Mouse (Mus musculus) cerebellum, adult 11-12 months (tissue): ENCODE results near the gene Tnni2.
"Not testable (repeated sequence)": the region's sequence is repeated elsewhere in the genome, so short reads cannot be mapped to it uniquely, and the experiment has no call there.

Experiments used
- DNase-seq: peaks from one replicate; pipeline ENCODE4 v3.0.0; 2022

The Tnni2 gene

DNA sequence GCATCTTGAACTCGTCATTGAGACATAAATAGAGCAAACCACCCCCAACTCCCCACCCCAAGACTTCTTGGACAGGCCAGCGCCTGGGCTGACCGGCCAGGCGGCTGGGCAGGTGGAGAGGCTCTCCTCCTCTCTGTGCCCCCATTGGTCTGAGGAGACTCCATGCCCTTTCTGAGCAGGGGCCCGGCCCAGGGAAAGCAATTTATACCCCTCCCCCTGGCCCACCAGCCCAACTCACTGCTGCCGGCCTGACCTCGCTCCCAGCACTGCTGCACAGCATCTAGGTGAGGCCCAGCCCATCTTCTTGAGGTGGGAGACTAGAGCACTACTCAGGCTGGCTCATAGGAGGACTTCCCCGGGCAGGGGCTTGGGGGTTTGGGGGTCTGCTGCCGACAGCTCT lies at the start of gene Tnni2:
Gene Tnni2 (plus strand): TSS at position 224 of the 400 bp plus-strand sequence.
- DNase-seq = no peak

DNA sequence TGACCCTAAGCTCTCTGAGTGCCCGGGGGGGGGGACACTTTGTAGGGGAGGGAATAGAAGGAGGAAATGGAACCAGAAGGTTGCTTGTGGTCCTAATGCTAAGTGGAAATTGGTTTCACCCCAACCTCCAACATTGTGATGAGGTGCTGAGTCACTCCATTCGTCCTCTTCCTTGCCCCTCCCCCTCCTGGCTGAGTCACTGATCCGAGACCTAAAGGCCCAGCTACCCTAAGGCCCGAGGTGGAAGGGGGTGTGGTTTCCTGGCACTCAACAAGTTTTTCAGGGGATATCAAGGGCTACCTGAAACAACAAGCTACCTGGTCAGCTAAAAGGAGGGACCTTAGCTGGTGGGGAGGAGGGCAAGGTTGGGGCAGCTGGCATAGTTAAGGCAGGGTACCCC lies 48.4 kb upstream of the Tnni2 start:
- no peak for DNase-seq

- DNase-seq = no peak
These were observed 47.1 kb upstream of the Tnni2 start for GRCm38 (mm10) chr7:142394261-142395190.

GRCm38 (mm10) chr7:142395472-142395871 lies 46.1 kb upstream of the Tnni2 start:
- DNase-seq = no peak

DNA sequence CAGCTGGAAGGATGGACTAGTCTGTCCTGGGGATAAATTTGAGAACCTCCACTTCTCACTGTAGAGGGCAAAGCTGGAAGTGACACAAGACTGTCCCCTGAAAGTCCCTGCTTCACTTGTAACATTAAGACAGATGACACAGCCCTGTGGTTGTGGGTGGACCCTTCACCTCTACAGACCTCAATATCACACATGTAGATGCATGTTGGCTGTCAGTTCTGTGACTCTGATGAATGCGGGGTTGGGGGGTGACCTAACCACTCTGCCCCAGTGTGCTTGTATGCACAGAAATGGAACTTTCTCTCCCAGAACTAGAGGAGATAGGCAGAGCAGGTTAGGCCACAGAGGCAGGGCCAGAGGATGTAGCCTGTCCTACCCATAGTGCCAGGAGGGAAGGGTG lies 45.0 kb upstream of the Tnni2 start:
- no peak for DNase-seq

GRCm38 (mm10) chr7:142398052-142398451 lies 43.6 kb upstream of the Tnni2 start:
- DNase-seq = no peak

DNA sequence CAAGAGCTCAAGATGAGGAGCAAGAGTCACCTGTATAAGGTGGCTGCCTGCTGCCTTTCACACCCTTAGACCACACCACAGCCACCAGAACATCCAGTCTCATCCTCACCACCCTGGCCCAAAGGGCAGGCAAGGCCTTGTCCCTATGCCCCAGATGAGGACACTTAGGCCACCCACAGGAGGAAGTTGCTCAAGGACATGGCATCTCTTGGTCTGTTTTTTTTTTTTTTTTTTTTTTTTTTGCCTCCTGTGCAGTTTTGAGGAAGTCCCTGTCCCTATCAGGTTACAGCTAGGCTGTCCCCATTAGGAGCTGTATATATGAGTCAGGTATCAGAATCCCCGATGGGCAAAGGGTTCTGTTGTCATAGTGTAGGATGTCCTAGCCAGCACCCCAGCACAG lies 42.4 kb upstream of the Tnni2 start:
- no peak for DNase-seq

DNA sequence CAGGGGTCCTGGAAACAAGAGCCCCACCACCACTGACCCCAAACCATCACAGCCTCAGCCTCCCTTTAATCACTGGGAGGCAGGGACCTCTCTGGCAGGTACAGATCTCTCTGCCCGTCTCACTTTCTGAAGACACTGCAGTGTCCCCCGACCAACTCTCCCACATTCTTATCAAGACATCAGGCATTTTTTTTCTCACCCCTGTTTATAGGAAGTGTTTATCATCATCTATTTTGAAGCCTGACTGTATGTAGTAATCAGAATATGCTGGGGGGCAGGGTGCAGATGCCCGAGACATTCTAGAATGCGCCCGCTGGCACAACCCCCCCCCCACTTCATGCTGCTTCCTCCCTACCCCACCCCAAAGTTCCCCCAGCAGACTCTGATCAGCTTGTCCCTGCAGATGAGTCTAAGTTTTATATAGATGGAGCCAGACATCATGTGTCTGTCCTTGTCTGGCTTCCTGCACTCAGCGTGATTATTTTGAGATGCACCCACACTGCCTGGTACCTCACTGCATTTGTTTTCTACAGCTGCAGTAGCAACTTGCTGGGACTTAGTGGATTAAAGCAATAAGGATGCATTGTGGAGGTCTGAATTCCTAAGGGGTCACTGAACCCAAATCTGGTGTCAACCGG lies 41.4 kb upstream of the Tnni2 start:
- no peak for DNase-seq

DNA sequence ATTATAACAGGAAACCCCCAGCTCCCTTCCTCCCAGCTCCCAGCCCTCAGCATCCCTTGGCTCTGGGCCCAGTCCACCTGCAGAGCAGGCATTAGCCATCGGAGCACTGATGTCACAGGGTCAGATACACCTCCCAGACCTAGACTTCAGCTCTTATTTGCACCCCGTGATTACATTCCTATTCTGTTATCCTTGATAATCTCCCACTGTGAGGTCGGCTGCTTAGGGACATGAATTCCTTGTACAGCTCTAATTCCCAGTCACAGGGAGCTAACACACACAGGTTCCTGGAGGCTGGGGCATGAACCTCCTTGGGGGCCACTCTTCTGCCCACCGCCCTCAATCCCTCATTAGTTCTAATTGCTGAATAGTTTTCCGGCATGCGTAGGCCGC lies 40.9 kb upstream of the Tnni2 start:
- no peak for DNase-seq

- DNase-seq = no peak
These were observed 38.0 kb upstream of the Tnni2 start for GRCm38 (mm10) chr7:142403591-142403990.

- DNase-seq = not testable (repeated sequence)
These were observed 36.5 kb upstream of the Tnni2 start for GRCm38 (mm10) chr7:142405134-142405533.

GRCm38 (mm10) chr7:142407935-142408334 lies 33.7 kb upstream of the Tnni2 start:
- DNase-seq = no peak

GRCm38 (mm10) chr7:142408686-142409085 lies 32.9 kb upstream of the Tnni2 start:
- DNase-seq = no peak

- DNase-seq = no peak
These were observed 32.0 kb upstream of the Tnni2 start for GRCm38 (mm10) chr7:142409603-142410002.

DNA sequence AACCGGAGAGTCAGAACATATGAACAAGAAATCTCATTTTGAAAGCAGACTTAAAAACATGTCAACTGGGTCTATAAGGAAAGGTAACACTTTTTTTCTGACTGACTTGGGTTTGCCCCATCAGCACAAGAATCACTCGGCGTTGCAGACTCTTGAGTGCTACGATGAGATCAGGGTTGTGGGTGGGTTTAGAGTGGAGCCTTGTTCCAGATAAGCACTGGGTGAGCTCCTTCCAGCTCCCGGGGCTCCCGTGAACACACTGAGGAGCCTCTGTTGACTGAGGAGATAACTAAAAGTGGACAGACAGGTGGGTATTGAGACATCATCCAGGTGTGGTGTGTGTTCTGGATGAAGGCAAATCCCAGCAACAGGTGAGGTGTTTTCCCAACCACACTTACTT lies 28.3 kb upstream of the Tnni2 start:
- no peak for DNase-seq

GRCm38 (mm10) chr7:142415314-142415713 lies 26.3 kb upstream of the Tnni2 start:
- no peak for DNase-seq

DNA sequence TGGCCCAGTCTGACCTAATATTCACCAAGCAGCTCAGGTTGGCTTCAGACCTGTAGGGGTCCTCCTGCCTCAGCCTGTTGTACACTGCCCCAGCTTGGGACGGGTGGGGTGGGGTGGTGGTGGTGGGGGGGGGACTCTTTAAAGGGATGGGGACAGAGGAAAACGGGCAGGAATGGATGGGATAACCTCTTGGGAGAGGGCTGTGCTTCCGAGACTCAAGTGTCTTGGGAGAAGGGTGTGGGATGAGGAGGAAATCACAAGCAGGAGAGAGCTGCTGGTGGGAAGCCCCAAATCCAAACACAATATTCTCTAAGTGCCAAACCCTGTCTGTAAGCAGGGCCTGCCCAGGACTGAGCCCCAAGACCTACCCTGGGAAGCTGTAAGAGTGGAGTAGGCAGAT lies 25.4 kb upstream of the Tnni2 start:
- DNase-seq = no peak

DNA sequence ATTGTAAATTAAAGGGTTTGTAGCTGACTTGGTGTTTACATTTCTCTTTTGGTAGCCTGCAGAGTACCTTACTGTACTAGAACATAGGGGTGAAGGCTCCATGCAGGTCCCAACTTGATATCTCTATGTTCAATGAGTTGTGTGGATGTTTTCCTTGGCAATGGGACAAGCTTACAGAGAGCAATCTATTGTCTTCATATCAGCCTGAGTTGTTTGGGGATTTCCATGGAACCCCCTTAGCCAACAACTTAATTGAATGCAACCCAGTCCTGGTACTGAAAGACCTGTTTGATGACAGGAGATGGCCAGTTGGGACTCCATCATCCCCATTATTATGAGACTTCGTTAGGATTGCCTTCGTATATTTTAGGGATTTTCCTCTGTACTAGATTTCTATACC lies 23.6 kb upstream of the Tnni2 start:
- DNase-seq = no peak

- no peak for DNase-seq
These were observed 22.9 kb upstream of the Tnni2 start for GRCm38 (mm10) chr7:142418679-142419078.

GRCm38 (mm10) chr7:142419887-142420286 lies 21.7 kb upstream of the Tnni2 start:
- DNase-seq = no peak

DNA sequence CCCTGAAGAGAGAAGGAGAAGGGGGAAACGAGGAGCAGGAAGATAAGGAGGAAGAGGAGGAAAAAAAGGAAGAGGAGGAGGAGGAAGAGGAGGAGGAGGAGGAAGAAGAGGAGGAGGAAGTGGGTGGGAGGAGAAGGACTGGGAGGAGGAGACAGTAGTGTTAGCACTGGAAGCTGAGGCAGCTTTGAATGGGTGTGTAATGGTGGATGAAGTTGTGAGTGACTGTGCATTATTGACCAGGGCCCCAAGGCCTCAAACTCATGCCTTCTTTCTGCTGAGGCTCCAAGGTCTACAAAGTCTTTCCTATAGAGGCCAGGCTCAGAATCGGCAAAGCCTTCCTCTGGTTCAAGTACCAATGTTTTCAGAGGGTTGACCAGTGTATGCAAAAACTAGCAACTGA lies 19.8 kb upstream of the Tnni2 start:
- no peak for DNase-seq

GRCm38 (mm10) chr7:142425641-142426213 lies 15.9 kb upstream of the Tnni2 start:
- peak; percentile 42 for DNase-seq

DNA sequence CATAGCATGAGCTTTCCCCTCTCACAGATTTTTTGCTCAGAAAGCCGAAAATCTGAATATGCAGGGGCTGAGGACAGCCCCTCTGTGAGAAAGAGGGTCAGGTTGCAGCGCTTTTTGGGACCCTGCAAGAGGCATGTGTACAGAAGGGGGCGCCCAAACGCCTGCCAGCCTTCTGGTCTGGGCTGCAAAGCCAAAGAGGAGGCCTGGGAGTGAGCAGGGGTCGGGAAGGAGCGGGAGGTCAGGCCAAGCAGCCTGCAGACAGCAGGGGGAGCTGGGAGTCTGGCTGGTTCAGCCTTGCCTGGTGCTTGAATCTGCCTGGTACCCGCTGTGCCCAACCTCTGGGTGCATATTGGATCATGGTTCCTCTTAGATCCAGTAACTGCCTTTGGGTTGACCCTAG lies 13.4 kb upstream of the Tnni2 start:
- DNase-seq = peak; percentile 22

DNA sequence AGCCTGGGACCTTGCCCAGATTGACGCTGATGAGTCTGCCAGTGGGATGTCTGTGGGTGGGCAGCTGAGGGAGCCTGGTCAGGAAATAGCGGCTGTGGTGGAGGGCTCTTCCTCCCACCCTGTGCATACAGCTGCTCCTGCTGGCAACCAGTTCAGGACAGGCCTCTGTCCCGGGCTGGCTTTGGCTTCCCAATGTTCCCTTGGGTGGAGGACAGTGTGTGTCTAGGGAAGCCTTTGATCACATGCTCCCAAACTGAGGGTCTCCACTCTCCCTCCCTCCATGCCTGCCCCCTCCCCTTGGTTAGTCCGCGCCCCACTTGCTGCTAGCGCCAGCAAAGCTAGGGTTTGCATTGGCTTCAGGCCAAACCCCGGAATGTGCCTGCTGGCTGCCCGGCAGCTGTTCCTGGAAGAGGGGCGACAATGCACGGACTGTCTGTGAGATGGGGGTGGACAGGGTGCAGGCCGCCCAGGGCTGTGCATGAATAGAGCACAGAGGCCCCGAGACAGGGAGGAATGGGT lies 11.4 kb upstream of the Tnni2 start:
- no peak for DNase-seq
